15 mouse cellular contexts compared by ENCODE assay signal in the genomic region with DNA sequence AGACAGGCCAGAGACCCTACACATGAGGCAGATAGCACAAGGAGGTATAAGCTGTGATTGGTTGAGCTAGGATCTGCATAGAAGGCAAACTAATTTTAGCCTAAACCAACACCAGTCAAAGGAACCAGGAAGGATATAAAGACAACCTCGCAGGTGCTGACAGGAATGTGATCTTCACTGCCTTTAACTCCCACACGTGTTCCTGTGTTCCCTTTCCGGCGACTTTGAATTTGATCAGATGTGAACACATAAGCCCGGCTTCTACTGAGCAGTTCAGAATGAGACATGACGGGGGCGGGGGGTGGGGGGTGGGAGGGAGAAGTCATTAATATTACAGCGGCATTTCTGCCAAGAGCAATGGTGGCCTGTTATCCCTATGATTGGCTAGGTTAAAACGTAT.
DNase-seq lines count a peak whose midpoint lies in the region; ATAC-seq and TF ChIP-seq lines count a peak whose summit lies in the region.
"Had no signal": no experiment of that assay in that cellular context is flagged by ENCODE, and none has a peak within 500 bp of the region (broad histone marks: within the 10 kb centered on the region; RNA-seq: fewer than 3 reads in every experiment).

No protein-coding gene starts in this region.

- WGBS in heart, embryonic 12.5 days: 44% methylated on average over 9 of the region's 9 CpGs
- 12% methylated on average over 9 of the region's 9 CpGs for WGBS in kidney, postnatal 0 days
- 55% methylated on average over 9 of the region's 9 CpGs for WGBS in forebrain, embryonic 14.5 days
- WGBS in midbrain, embryonic 10.5 days: 82% methylated on average over 9 of the region's 9 CpGs

- no peaks in the 10 kb centered on the region for H3K36me3 ChIP-seq in heart, embryonic 12.5 days
- H3K36me3 ChIP-seq in kidney, postnatal 0 days (ENCODE audit: insufficient read depth, low read length): no peaks in the 10 kb centered on the region
- no peaks in the 10 kb centered on the region for H3K36me3 ChIP-seq in forebrain, embryonic 14.5 days (ENCODE audit: control insufficient read depth, insufficient read depth, low read length)
- no peaks in the 10 kb centered on the region for H3K36me3 ChIP-seq in midbrain, embryonic 10.5 days
- H3K36me3 ChIP-seq: limb, embryonic 13.5 days had no signal

- H3K4me2 ChIP-seq in heart, embryonic 12.5 days: peak overlapping the region; percentile 31; the same call in 1 of the 2 replicates
- H3K4me2 ChIP-seq in kidney, postnatal 0 days (ENCODE audit: low read length): peak overlapping the region; percentile 10; the same call in 1 of the 2 replicates
- H3K4me2 ChIP-seq in forebrain, embryonic 14.5 days (ENCODE audit: low read length): no peak overlapping the region
- H3K4me2 ChIP-seq: limb, embryonic 13.5 days had no signal

- H3K27ac ChIP-seq in heart, embryonic 12.5 days (ENCODE audit: poor library complexity, severe bottlenecking): no peak overlapping the region
- no peak overlapping the region for H3K27ac ChIP-seq in kidney, postnatal 0 days
- H3K27ac ChIP-seq in forebrain, embryonic 14.5 days (ENCODE audit: low read depth, low read length): no peak overlapping the region
- no peak overlapping the region for H3K27ac ChIP-seq in midbrain, embryonic 10.5 days (replicated peaks)
- H3K27ac ChIP-seq: limb, embryonic 13.5 days had no signal

- H3K4me1 ChIP-seq in heart, embryonic 12.5 days (replicated peaks): peaks cover 10% of the 10 kb centered on the region
- H3K4me1 ChIP-seq in kidney, postnatal 0 days (replicated peaks; ENCODE audit: insufficient read depth, low read length): no peaks in the 10 kb centered on the region
- peaks cover 20% of the 10 kb centered on the region; the same call in 1 of the 2 replicates for H3K4me1 ChIP-seq in forebrain, embryonic 14.5 days (ENCODE audit: control insufficient read depth, insufficient read depth, low read length)
- H3K4me1 ChIP-seq in midbrain, embryonic 10.5 days: peaks cover 15% of the 10 kb centered on the region; the same call in 1 of the 2 replicates

- no peaks in the 10 kb centered on the region for H3K27me3 ChIP-seq in heart, embryonic 12.5 days (replicated peaks)
- H3K27me3 ChIP-seq in kidney, postnatal 0 days (ENCODE audit: insufficient read depth, low read length): no peaks in the 10 kb centered on the region
- H3K27me3 ChIP-seq in forebrain, embryonic 14.5 days (replicated peaks; ENCODE audit: control insufficient read depth, insufficient read depth, low read length): no peaks in the 10 kb centered on the region
- H3K27me3 ChIP-seq in midbrain, embryonic 10.5 days (ENCODE audit: low read depth, poor library complexity, severe bottlenecking): no peaks in the 10 kb centered on the region
- H3K27me3 ChIP-seq: limb, embryonic 13.5 days had no signal

- H3K4me3 ChIP-seq in heart, embryonic 12.5 days: no peak overlapping the region
- no peak overlapping the region for H3K4me3 ChIP-seq in kidney, postnatal 0 days (replicated peaks; ENCODE audit: low read depth, low read length)
- no peak overlapping the region for H3K4me3 ChIP-seq in forebrain, embryonic 14.5 days (ENCODE audit: low read depth, low read length)
- no peak overlapping the region for H3K4me3 ChIP-seq in midbrain, embryonic 10.5 days
- H3K4me3 ChIP-seq: limb, embryonic 13.5 days; myocyte had no signal

- TF ChIP-seq CTCF in kidney, postnatal 0 days (IDR thresholded peaks at IDR 0.05; ENCODE audit: low read depth): no peak

- ATAC-seq in heart, embryonic 12.5 days (ENCODE audit: insufficient number of reproducible peaks, low FRiP score): no peak
- ATAC-seq in kidney, postnatal 0 days (replicated peaks; ENCODE audit: low FRiP score, low read depth): no peak
- 0 out of 2 replicates have a peak, but pooled peaks have one; percentile 15 for ATAC-seq in forebrain, embryonic 14.5 days
- ATAC-seq: intestine, postnatal 0 days had no signal

- H3K9me3 ChIP-seq in heart, embryonic 12.5 days (replicated peaks): no peaks in the 10 kb centered on the region
- H3K9me3 ChIP-seq in kidney, postnatal 0 days (replicated peaks; ENCODE audit: low read length): no peaks in the 10 kb centered on the region
- H3K9me3 ChIP-seq in forebrain, embryonic 14.5 days (replicated peaks; ENCODE audit: control insufficient read depth, low read length): no peaks in the 10 kb centered on the region
- no peaks in the 10 kb centered on the region for H3K9me3 ChIP-seq in midbrain, embryonic 10.5 days (replicated peaks)
- H3K9me3 ChIP-seq: limb, embryonic 13.5 days had no signal

- no peak for DNase-seq in heart, adult 18-20 months
- DNase-seq in kidney, postnatal 0 days (ENCODE audit: low spot score): peak; percentile 77
- no peak for DNase-seq in kidney, postnatal 25 days
- DNase-seq in brain, adult 2 months (ENCODE audit: low read depth, low spot score): peak; percentile 67
- DNase-seq in forebrain, embryonic 14.5 days (ENCODE audit: low spot score): peak; percentile 20
- no peak for DNase-seq in ovary, postnatal 14 days (ENCODE audit: low spot score)
- no peak for DNase-seq in midbrain, embryonic 10.5 days (ENCODE audit: low spot score)
- DNase-seq: adrenal gland, postnatal 36 days; cerebellum, adult 18-20 months; gastrocnemius, postnatal 36 days; lung, adult 18-20 months had no signal

- no peak overlapping the region for H3K9ac ChIP-seq in heart, embryonic 12.5 days
- no peak overlapping the region for H3K9ac ChIP-seq in kidney, postnatal 0 days (ENCODE audit: low read depth, low read length)
- H3K9ac ChIP-seq in forebrain, embryonic 14.5 days (ENCODE audit: low read length): no peak overlapping the region
- H3K9ac ChIP-seq: limb, embryonic 13.5 days had no signal

Comparison
In these comparisons a context has a peak if more than half of its experiments do, and no peak if none do; other contexts are left out.
1. DNase-seq: peak in kidney, postnatal 0 days (single experiment), brain, adult 2 months (single experiment) and forebrain, embryonic 14.5 days (single experiment); none in heart, adult 18-20 months (0 of 2), kidney, postnatal 25 days (0 of 2), ovary, postnatal 14 days (single experiment) and midbrain, embryonic 10.5 days (single experiment).